20 mouse cellular contexts compared by ENCODE assay signal in genomic region chr4:99046471-99046870, GRCm38 (mm10). TPM values are rescaled to one million over a fixed set of nuclear protein-coding genes. Genes with fewer than 3 reads are reported as not detected.
"Had no signal": no experiment of that assay in that cellular context is flagged by ENCODE, and none has a peak within 500 bp of the region (broad histone marks: within the 10 kb centered on the region; RNA-seq: fewer than 3 reads in every experiment).

No protein-coding gene starts in this region.

- H3K4me2 ChIP-seq: neural tube, embryonic 13.5 days; neural tube, embryonic 15.5 days; stomach, embryonic 15.5 days had no signal

- H3K27ac ChIP-seq: neural tube, embryonic 13.5 days; neural tube, embryonic 15.5 days; stomach, embryonic 15.5 days; stomach, postnatal 0 days had no signal

- H3K9me3 ChIP-seq: neural tube, embryonic 13.5 days; neural tube, embryonic 15.5 days; stomach, embryonic 15.5 days had no signal

- H3K4me3 ChIP-seq: neural tube, embryonic 13.5 days; neural tube, embryonic 15.5 days; stomach, embryonic 15.5 days had no signal

- H3K9ac ChIP-seq: neural tube, embryonic 13.5 days; neural tube, embryonic 15.5 days; stomach, embryonic 15.5 days had no signal

- DNase-seq: retina, postnatal 1 day; right cerebral cortex, adult 18-20 months; right cerebral cortex, postnatal 14 days; right cerebral cortex, postnatal 25 days; right cerebral cortex, postnatal 4 days; spleen, adult 18-20 months; thymus, adult 18-20 months; thymus, adult 2 months; thymus, postnatal 14 days; thymus, postnatal 25 days; thymus, postnatal 36 days; thymus, postnatal 4 days had no signal

- H3K27me3 ChIP-seq: neural tube, embryonic 13.5 days; neural tube, embryonic 15.5 days; stomach, embryonic 15.5 days had no signal

- H3K4me1 ChIP-seq: neural tube, embryonic 13.5 days; neural tube, embryonic 15.5 days; stomach, embryonic 15.5 days had no signal

RNA-seq across cellular contexts. Expression of gene Angptl3, which starts 15.7 kb away (rescaled TPM):
- total RNA-seq: neutrophil, adult 5-6 weeks had no signal
- polyA plus RNA-seq: small intestine, adult 2 months; spleen, adult 2 months; testis, adult 2 months had no signal
